Mouse (Mus musculus) cortical plate, adult 2 months (tissue): ENCODE measurements around the gene Dchs2. TPM values are rescaled to one million over a fixed set of nuclear protein-coding genes. Genes with fewer than 3 reads are reported as not detected.
"Not testable (repeated sequence)": the region's sequence is repeated elsewhere in the genome, so short reads cannot be mapped to it uniquely, and the experiment has no call there.

Source experiments
- H3K27ac ChIP-seq: fragments of 200-500 bp; 2 replicates; pipeline ENCODE4 v1.5.1; 2012; ENCODE audit warnings: low read length, control low read depth, inconsistent platforms; ENCODE audit not compliant: insufficient read depth
- H3K4me1 ChIP-seq: fragments of 200-500 bp; 2 replicates; pipeline ENCODE4 v1.6.1; 2011; ENCODE audit warnings: low read length; ENCODE audit not compliant: control insufficient read depth, insufficient read depth
- H3K4me3 ChIP-seq: fragments of 200-500 bp; 2 replicates; pipeline ENCODE4 v1.5.1; 2011; ENCODE audit warnings: mild to moderate bottlenecking, low read length, control low read depth; ENCODE audit not compliant: insufficient read depth
- CTCF ChIP-seq: fragments of 200-500 bp; IDR thresholded peaks from 2 replicates; pipeline ENCODE4 v1.5.1; 2011; ENCODE audit warnings: mild to moderate bottlenecking, control low read depth, low read length; ENCODE audit not compliant: insufficient read depth; ENCODE audit errors: extremely low read depth
- POLR2A ChIP-seq: fragments of 200-500 bp; IDR thresholded peaks from 2 replicates; pipeline ENCODE4 v1.6.1; 2011; ENCODE audit warnings: mild to moderate bottlenecking, low read length, control low read depth; ENCODE audit not compliant: insufficient read depth; ENCODE audit errors: extremely low read depth
- polyA plus RNA-seq: library from polyadenylated mRNA; depleted of rRNA; stranded (reverse); fragments of >200 nt; gene quantifications from 2 replicates; pipeline ENCODE4 v1.2.3, GENCODE M21; 2012

Dchs2 gene
- polyA plus RNA-seq, 1 experiment: 0.38 TPM

DNA sequence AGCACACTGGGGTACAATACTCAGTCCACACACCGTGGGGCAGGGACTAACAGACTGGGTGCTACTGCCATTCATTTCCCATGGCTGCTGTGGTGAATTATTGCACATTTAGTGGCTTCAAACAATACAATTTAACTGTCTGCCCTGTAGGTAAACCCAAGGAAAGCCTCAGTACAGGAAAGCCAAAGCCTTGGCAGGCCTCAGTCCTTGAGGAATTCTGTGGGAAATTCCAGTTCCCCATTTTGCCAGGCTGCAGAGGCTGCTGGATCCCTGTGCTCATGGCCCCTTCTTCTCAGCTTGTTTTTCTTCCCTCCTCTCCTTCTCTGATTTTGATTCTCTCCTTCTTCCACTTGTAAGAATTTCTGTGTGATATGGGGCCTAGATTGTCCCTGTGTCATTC, 12.8 kb upstream of the Dchs2 start:
- H3K27ac ChIP-seq: no peak overlapping the region
- H3K4me1 ChIP-seq: peaks cover 8% of the 10 kb centered on the region
- H3K4me3 ChIP-seq: no peak overlapping the region
- TF ChIP-seq CTCF (no peak), POLR2A (no peak)

DNA sequence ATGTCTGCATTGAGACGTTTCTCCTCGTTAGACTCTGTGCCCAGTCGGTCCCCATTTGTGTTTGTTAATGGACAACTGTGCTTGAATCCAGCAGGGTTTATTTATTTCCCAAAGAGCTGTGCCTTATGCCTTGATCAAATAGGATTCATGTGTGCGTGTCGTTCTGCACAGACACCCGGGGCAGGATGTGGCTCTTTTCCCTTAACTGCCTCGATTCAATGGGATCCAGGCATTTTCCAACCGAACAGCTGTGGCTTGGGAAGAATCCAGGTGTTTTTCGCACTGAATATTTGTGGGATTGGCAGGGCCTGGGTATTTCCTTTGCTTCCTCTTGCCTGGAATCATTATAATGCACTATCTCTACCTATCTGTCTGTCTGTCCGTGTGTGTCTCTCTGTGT, 10.2 kb upstream of the Dchs2 start:
- no peak for TF ChIP-seq CTCF
- no peak for TF ChIP-seq POLR2A
- peaks cover 4% of the 10 kb centered on the region for H3K4me1 ChIP-seq
- H3K4me3 ChIP-seq: no peak overlapping the region
- H3K27ac ChIP-seq: no peak overlapping the region

DNA sequence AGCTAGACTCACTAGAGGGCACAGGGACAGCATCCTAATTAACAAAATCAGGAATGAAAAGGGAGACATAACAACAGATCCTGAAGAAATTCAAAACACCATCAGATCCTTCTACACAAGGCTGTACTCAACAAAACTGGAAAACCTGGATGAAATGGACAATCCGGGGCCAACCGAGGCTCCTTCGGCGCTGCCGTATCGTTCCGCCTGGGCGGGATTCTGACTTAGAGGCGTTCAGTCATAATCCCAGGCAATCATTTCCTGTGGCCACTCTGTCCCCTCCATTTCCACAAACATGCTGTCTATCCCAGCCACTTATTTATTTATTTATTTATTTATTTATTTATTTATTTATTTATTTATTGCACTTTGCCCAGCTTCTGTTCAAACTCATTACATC, 3.8 kb upstream of the Dchs2 start:
- not testable (repeated sequence) for H3K4me1 ChIP-seq, H3K27ac ChIP-seq, H3K4me3 ChIP-seq

DNA sequence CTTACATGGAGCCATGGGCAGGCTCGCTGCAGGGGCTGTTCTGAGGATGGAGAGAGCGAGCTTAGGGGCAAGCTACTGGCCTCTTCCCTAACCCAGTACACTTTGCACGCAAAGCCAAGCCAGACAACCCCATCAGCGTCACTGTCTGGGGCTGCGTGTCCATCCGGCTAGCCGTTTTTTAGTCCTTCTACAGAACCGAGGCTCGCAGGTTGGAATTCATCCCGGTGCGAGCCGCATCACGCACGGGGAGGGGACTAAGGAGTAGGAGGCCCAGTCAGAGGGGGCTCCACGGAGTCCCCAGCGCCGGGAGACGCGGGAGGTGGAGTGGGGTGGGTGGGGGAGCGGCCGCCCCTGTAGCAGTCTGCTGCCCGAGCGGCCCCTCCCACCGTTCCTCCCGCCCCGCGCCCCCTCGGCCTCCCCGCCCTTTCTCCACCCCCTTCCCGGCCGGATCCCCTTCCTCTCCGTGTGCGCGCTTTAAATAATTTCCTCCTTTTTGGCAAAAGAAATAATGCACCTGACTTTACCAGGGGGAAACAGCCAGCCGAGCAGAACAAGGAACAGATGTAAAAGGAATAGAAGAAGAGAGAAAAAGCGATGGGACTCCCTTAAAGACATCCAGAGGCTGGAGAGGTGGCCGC, 541 bp upstream of the Dchs2 start:
- Histone ChIP-seq H3K4me3 (peak overlapping the region; percentile 36), H3K27ac (no peak overlapping the region), H3K4me1 (0 out of 2 replicates have a peak, but pooled peaks cover 2% of the 10 kb centered on the region)
- TF ChIP-seq POLR2A (no peak), CTCF (no peak)

DNA sequence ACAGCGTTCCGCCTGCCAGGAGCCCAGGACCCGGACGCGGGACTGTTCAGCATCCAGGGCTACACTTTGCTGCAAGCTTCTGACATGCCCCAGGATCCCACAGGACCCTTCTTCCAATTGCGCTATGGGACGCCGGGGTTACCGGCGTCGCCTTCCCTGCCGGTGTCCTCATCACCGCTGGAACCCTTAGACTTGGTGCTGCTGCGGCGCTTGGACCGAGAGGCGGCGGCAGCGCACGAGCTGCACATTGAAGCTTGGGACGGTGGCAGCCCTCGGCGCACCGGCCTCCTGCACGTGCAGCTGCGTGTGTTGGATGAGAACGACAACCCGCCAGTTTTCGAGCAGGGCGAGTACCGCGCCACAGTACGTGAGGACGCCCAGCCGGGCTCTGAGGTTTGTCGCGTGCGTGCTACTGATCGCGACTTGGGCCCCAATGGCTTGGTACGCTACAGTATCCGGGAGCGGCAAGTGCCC, 738 bp downstream of the Dchs2 start:
- Histone ChIP-seq H3K27ac (no peak overlapping the region), H3K4me1 (0 out of 2 replicates have a peak, but pooled peaks cover 2% of the 10 kb centered on the region), H3K4me3 (peak overlapping the region; percentile 36)
- no peak for TF ChIP-seq CTCF
- TF ChIP-seq POLR2A: no peak

DNA sequence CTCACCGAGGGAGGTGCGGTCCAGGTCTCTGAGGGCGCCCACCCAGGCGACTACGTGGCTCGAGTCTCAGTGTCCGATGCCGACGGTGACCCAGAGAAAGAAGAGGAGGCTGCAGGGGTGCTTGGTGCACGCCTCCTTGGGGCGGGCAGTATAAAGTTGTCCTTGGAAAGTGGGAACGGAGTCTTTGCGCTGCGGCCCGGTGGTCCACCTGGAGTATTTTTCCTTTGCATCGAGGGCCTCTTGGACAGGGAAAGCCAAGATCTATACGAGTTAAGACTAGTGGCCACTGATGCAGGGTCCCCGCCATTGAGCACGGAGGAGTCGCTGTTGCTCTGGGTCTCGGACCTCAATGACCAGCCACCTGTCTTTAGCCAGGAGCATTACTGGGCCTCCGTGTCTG, 1.4 kb downstream of the Dchs2 start:
- TF ChIP-seq CTCF (no peak), POLR2A (no peak)
- no peak overlapping the region for H3K27ac ChIP-seq
- peak overlapping the region; percentile 36 for H3K4me3 ChIP-seq

DNA sequence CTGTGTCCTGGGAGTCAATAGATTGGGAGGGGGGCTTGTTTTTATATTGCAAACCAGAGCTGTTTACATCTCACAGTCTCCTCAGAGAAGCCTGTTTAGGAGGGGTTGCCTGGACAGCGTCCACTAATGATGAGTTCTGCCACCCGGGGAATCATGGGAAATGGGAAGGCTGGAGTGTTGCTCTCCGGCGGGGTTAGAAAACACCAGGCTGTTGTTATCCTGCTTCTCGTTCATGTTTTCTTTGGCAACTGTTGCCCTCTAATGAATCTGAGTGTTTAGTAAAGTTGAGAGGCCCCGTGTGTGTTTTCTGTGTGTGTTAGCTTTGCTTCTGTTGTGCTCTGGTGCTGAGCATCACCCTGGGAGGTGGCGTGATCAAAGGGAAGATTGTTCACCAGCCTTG, 8.7 kb downstream of the Dchs2 start:
- Histone ChIP-seq H3K4me1 (no peaks in the 10 kb centered on the region), H3K4me3 (no peak overlapping the region)
- TF ChIP-seq CTCF (no peak), POLR2A (no peak)

More for the DNA sequence above, 1.4 kb downstream of the Dchs2 start:
- 0 out of 2 replicates have a peak, but pooled peaks cover 2% of the 10 kb centered on the region for H3K4me1 ChIP-seq

DNA sequence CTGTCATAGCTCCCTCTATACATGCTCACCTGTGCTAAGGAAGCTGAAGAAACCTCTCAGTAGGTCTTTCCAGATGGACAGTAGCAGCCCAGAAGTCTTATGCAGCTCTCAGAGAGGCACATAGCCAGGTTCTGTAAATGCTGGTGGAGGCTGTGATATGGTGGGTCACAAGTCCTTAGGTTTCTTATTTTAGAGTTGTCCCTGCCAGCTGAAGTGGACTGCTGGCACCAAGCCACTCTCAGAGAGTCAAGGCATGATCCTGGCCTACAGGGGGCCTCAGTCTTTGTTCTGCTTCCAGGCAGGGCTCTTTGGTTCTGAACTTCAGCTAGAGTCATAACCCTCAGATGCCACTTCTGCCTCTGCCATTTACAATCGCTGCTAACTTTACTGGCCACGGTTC, 11.1 kb downstream of the Dchs2 start:
- H3K4me1 ChIP-seq: no peaks in the 10 kb centered on the region
- TF ChIP-seq POLR2A (no peak), CTCF (no peak)
- no peak overlapping the region for H3K27ac ChIP-seq
- H3K4me3 ChIP-seq: no peak overlapping the region

More for the DNA sequence above, 8.7 kb downstream of the Dchs2 start:
- H3K27ac ChIP-seq: no peak overlapping the region

DNA sequence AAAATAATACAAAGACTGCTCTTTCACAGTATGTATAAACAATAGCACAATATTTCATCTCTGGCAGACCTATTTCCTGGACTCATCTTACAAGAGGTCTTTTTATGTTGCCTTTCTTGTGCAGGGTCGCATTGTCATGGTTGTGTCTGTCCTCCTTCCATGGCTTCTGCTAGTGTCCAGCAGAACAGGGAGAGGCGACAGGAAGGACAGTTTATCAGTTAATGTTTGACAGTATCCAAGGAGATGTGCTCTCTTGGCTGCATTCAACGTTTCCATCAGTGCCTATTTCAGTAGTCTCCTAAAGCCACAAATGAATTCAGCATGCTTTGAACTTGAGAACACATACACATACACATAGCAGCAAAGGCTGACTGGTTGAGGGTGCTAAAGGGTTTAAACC, 17.9 kb downstream of the Dchs2 start:
- H3K27ac ChIP-seq: no peak overlapping the region
- TF ChIP-seq CTCF: no peak
- no peak overlapping the region for H3K4me3 ChIP-seq
- H3K4me1 ChIP-seq: 0 out of 2 replicates have a peak, but pooled peaks cover 2% of the 10 kb centered on the region

DNA sequence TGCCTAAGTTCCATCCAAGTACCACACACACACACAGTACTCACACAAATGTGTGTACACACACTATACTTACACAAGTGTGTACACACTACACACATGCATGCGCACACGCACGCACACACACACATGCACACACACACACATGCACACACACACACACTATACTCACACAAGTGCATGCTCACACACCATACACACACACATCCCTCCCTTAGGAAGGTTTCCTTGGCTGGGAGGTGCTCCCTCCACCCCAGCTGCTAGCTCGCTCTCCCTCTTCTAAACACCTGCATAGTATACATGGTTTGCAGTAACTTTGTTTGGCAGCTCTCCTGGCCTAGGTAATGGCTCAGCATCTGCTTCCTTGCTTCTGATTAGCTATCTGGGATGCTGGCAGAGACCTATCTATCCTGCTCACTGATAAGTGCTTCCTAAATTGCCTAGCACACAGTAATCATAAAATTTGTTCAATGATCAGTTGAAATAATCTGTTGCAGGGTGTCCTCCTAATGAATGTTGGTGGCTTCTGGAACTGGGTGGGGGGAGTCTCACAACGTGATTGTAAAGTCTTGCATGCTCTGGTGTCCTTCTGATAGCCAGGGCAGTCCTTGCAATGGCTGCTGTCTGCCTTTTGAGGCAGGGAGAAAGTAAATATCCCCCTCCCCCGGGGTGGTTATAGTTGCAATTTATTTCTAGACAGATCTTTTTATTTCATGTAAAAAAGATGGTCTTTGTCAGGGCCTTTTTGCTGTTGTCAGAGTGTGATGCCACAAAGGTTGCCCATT, 19.7 kb downstream of the Dchs2 start:
- TF ChIP-seq POLR2A (no peak), CTCF (no peak)
- H3K4me1 ChIP-seq: 0 out of 2 replicates have a peak, but pooled peaks cover 2% of the 10 kb centered on the region
- H3K27ac ChIP-seq: no peak overlapping the region
- no peak overlapping the region for H3K4me3 ChIP-seq
